Mouse (Mus musculus): ENCODE results near the gene Rrm2. TPM values are rescaled to one million over a fixed set of nuclear protein-coding genes. Genes with fewer than 3 reads are reported as not detected.
A peak's percentile ranks its signal among the peaks of the same experiment; 100 is the strongest.

Gene Rrm2
- polyA plus RNA-seq, 1 experiment from 2014 or later: 434 TPM

- Histone ChIP-seq H3K4me2 (replicated peaks) (peak overlapping the region; percentile 70), H3K9ac (replicated peaks) (peak overlapping the region; percentile 85), H3K27ac (replicated peaks) (peak overlapping the region; percentile 8; the same call in 1 of the 2 replicates), H3K4me3 (peak overlapping the region; percentile 84), H3K4me1 (peaks cover 52% of the 10 kb centered on the region), H3K27me3 (no peaks in the 10 kb centered on the region; the same call in 1 of the 2 replicates), H3K9me3 (no peaks in the 10 kb centered on the region), H3K36me3 (peaks cover 20% of the 10 kb centered on the region)
- under 1% methylated on average over 9 of the region's 9 CpGs for WGBS
- ATAC-seq (ENCODE audit: low FRiP score, low read depth): peak; percentile 1; the same call in 1 of the 2 replicates
These were observed 600 bp upstream of the Rrm2 start for GRCm38 (mm10) chr12:24707480-24707802.

DNA sequence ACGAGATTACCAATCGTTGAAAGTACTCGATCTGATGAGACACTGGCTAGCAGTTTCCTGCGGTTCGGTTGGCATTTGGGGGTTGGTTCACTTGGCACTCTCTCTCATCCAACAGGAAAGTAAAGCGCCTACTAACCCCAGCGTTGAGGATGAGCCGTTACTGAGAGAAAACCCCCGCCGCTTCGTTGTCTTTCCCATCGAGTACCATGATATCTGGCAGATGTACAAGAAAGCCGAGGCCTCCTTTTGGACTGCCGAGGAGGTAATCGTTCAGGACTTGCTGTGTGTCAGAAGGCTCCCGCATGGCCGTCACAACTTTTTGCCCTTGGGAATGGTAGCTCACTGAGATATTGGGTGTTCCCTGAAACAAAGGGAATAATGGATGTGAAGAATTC lies 780 bp downstream of the Rrm2 start:
- Histone ChIP-seq H3K36me3 (peaks cover 30% of the 10 kb centered on the region), H3K27ac (replicated peaks) (peak overlapping the region; percentile 77; the same call in 1 of the 2 replicates), H3K9ac (replicated peaks) (peak overlapping the region; percentile 85), H3K27me3 (no peaks in the 10 kb centered on the region; the same call in 1 of the 2 replicates), H3K4me1 (peaks cover 55% of the 10 kb centered on the region), H3K4me2 (replicated peaks) (peak overlapping the region; percentile 70), H3K9me3 (no peaks in the 10 kb centered on the region), H3K4me3 (peak overlapping the region; percentile 84)
- 1% methylated on average over 17 of the region's 17 CpGs for WGBS
- no peak for ATAC-seq (ENCODE audit: low FRiP score, low read depth)

GRCm38 (mm10) chr12:24709409-24709808 lies 1.4 kb downstream of the Rrm2 start:
- Histone ChIP-seq H3K4me3 (peak overlapping the region; percentile 84), H3K27me3 (no peaks in the 10 kb centered on the region; the same call in 1 of the 2 replicates), H3K27ac (replicated peaks) (no peak overlapping the region), H3K9ac (replicated peaks) (peak overlapping the region; percentile 85), H3K4me1 (peaks cover 55% of the 10 kb centered on the region), H3K36me3 (peaks cover 34% of the 10 kb centered on the region), H3K9me3 (no peaks in the 10 kb centered on the region), H3K4me2 (replicated peaks) (peak overlapping the region; percentile 70)
- 23% methylated on average over 6 of the region's 6 CpGs for WGBS
- ATAC-seq (ENCODE audit: low FRiP score, low read depth): no peak

DNA sequence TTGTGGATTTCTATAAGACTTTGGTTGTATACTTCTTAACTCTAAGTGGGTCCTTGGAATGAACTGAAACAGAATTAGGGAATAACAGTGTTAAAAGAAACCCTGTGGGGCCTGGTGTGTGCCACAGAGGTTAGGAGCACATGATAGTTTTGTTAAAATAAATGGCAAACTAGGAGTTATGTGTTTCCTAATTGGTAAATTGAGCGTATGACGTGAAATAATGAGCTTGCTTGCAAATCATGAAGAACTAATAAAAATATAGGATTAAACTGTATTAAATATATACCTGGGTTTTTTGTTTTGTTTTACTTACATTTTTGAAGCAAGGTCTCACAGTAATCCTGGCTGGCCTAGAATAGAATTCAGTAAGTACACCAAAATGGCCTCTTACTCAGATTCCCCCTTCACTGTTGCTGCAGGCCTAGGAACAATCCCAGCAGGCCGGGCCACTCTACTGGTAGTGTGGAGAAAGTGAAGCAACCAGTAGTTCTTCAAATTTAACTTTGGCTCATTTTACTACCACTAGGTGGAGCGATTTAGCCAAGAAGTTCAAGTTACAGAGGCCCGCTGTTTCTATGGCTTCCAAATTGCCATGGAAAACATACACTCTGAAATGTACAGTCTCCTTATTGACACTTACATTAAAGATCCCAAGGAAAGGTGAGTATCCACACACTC lies 1.9 kb downstream of the Rrm2 start:
- peaks cover 34% of the 10 kb centered on the region for H3K36me3 ChIP-seq
- H3K4me1 ChIP-seq: peaks cover 55% of the 10 kb centered on the region

DNA sequence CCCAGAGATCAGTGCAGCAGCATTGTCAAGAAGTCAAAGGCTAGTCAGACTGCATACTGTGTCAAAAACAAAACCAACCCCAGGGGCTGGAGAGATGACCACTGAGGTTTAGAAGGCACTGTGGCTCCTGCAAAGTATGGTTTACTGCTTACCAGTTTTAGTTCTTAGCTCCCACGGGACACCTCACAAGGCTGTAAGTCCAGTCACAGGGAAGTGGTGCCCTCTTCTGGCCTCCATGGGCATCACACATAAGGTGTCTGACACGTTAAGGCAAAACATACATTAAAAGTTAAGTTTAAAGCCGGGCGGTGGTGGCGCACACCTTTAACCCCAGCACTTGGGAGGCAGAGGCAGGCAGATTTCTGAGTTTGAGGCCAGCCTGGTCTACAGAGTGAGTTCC lies 2.6 kb downstream of the Rrm2 start:
- Histone ChIP-seq H3K4me2 (replicated peaks) (peak overlapping the region; percentile 70), H3K27me3 (no peaks in the 10 kb centered on the region; the same call in 1 of the 2 replicates), H3K27ac (replicated peaks) (no peak overlapping the region), H3K4me1 (peaks cover 55% of the 10 kb centered on the region), H3K36me3 (peaks cover 34% of the 10 kb centered on the region), H3K4me3 (peak overlapping the region; percentile 84), H3K9me3 (no peaks in the 10 kb centered on the region), H3K9ac (replicated peaks) (no peak overlapping the region)
- no peak for ATAC-seq (ENCODE audit: low FRiP score, low read depth)
- WGBS: 62% methylated on average over 5 of the region's 5 CpGs

More for the DNA sequence above, 1.9 kb downstream of the Rrm2 start:
- no peaks in the 10 kb centered on the region; the same call in 1 of the 2 replicates for H3K27me3 ChIP-seq
- peak overlapping the region; percentile 84 for H3K4me3 ChIP-seq
- ATAC-seq (ENCODE audit: low FRiP score, low read depth): no peak
- H3K9me3 ChIP-seq: no peaks in the 10 kb centered on the region
- 32% methylated on average over 5 of the region's 5 CpGs for WGBS
- no peak overlapping the region for H3K27ac ChIP-seq (replicated peaks)
- peak overlapping the region; percentile 85 for H3K9ac ChIP-seq (replicated peaks)
- peak overlapping the region; percentile 70 for H3K4me2 ChIP-seq (replicated peaks)

- peaks cover 41% of the 10 kb centered on the region for H3K4me1 ChIP-seq
- no peak overlapping the region for H3K9ac ChIP-seq (replicated peaks)
- H3K27ac ChIP-seq (replicated peaks): no peak overlapping the region
- no peak overlapping the region for H3K4me2 ChIP-seq (replicated peaks)
- H3K27me3 ChIP-seq: no peaks in the 10 kb centered on the region
- no peak for ATAC-seq (ENCODE audit: low FRiP score, low read depth)
- H3K36me3 ChIP-seq: peaks cover 34% of the 10 kb centered on the region
- H3K4me3 ChIP-seq: no peak overlapping the region
- H3K9me3 ChIP-seq: no peaks in the 10 kb centered on the region
- 90% methylated on average over 8 of the region's 8 CpGs for WGBS
These were observed 4.4 kb downstream of the Rrm2 start for GRCm38 (mm10) chr12:24712396-24712795.

GRCm38 (mm10) chr12:24714579-24715255 lies 6.7 kb downstream of the Rrm2 start:
- Histone ChIP-seq H3K27me3 (no peaks in the 10 kb centered on the region), H3K4me2 (replicated peaks) (no peak overlapping the region), H3K36me3 (peaks cover 34% of the 10 kb centered on the region), H3K9ac (replicated peaks) (no peak overlapping the region), H3K4me3 (no peak overlapping the region), H3K27ac (replicated peaks) (0 out of 2 replicates have a peak overlapping the region, but pooled peaks have one; percentile 40), H3K9me3 (no peaks in the 10 kb centered on the region), H3K4me1 (peaks cover 26% of the 10 kb centered on the region)
- ATAC-seq (ENCODE audit: low FRiP score, low read depth): no peak
- 71% methylated on average over 5 of the region's 5 CpGs for WGBS

GRCm38 (mm10) chr12:24715268-24715896 lies 7.3 kb downstream of the Rrm2 start:
- Histone ChIP-seq H3K9ac (replicated peaks) (no peak overlapping the region), H3K27ac (replicated peaks) (0 out of 2 replicates have a peak overlapping the region, but pooled peaks have one; percentile 15), H3K9me3 (no peaks in the 10 kb centered on the region), H3K4me1 (peaks cover 23% of the 10 kb centered on the region), H3K4me3 (no peak overlapping the region), H3K27me3 (no peaks in the 10 kb centered on the region), H3K36me3 (peaks cover 34% of the 10 kb centered on the region), H3K4me2 (replicated peaks) (no peak overlapping the region)
- ATAC-seq (ENCODE audit: low FRiP score, low read depth): no peak
- WGBS: 76% methylated on average over 2 of the region's 2 CpGs

DNA sequence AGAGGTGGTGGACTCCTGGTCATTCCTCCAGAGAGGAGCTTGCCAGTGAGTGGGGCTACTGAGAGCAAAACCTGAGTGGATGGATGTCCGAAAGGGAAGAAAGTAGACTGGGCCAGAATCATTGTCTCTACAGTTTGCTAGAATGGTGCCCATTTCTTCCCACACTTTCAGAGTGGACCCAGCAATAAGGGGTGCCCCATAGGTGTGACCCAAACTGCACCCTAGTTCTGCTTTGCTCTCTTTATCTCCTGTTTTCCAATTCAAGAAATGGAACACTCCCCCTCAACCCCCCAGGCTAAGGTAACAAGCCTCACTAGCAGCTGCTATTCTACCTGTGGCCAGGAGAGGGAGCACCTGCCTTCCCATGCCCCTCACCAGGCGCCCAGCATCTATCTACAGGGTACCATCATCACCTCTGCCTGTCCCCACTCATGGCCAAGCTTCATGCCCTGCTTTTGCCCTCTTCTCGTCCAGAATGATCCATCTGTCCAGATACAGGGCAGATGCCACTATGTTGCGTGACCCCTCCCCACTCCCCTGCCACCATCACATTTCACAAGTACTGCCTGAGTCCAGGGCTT lies 8.8 kb downstream of the Rrm2 start:
- Histone ChIP-seq H3K9ac (replicated peaks) (no peak overlapping the region), H3K4me3 (no peak overlapping the region), H3K27ac (replicated peaks) (no peak overlapping the region), H3K9me3 (no peaks in the 10 kb centered on the region), H3K4me1 (peaks cover 9% of the 10 kb centered on the region), H3K36me3 (peaks cover 21% of the 10 kb centered on the region), H3K27me3 (no peaks in the 10 kb centered on the region), H3K4me2 (replicated peaks) (no peak overlapping the region)
- 57% methylated on average over 4 of the region's 4 CpGs for WGBS
- peak; percentile 73 for ATAC-seq (ENCODE audit: low FRiP score, low read depth)

DNA sequence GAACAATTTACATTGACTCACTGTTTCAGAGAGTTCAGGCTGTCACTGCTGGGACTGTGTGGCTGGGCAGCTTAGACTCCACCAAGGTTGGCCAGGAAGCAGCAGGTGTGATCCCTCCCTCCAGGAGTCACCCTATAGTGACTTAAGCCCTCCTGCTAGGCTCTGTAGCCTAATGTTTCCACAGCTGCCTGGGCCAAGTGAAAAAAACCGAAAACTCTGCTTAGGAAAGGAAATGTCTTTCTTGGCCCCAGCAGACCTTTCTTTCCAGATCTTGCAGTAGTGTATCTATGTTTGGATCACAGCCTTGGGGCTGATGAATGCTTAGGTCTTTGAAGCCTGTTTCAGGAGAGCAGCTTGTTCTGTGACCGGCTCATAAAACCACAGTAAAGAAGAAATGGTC lies 15.4 kb downstream of the Rrm2 start:
- Histone ChIP-seq H3K27me3 (no peaks in the 10 kb centered on the region), H3K4me2 (replicated peaks) (no peak overlapping the region), H3K36me3 (no peaks in the 10 kb centered on the region), H3K27ac (replicated peaks) (no peak overlapping the region), H3K9me3 (0 out of 2 replicates have a peak, but pooled peaks cover 4% of the 10 kb centered on the region), H3K4me1 (peaks cover 7% of the 10 kb centered on the region), H3K9ac (replicated peaks) (no peak overlapping the region), H3K4me3 (no peak overlapping the region)
- ATAC-seq (ENCODE audit: low FRiP score, low read depth): no peak
- 63% methylated on average over 2 of the region's 2 CpGs for WGBS

- Histone ChIP-seq H3K4me3 (no peak overlapping the region), H3K4me2 (replicated peaks) (no peak overlapping the region), H3K27ac (replicated peaks) (peak overlapping the region; percentile 54), H3K36me3 (no peaks in the 10 kb centered on the region), H3K9me3 (0 out of 2 replicates have a peak, but pooled peaks cover 4% of the 10 kb centered on the region), H3K27me3 (no peaks in the 10 kb centered on the region), H3K4me1 (peaks cover 7% of the 10 kb centered on the region), H3K9ac (replicated peaks) (0 out of 2 replicates have a peak overlapping the region, but pooled peaks have one; percentile 6)
- no peak for ATAC-seq (ENCODE audit: low FRiP score, low read depth)
- 76% methylated on average over 4 of the region's 4 CpGs for WGBS
These were observed 15.8 kb downstream of the Rrm2 start for GRCm38 (mm10) chr12:24723859-24724258.
